Mouse (Mus musculus): Measurements from ENCODE around the gene Nkain2. TPM values are rescaled to one million over a fixed set of nuclear protein-coding genes. Genes with fewer than 3 reads are reported as not detected.

Nkain2 gene
- 0.20 and 0.45 TPM in 2 replicates for polyA plus RNA-seq (2016; fragmentation: Nextera tagmentation; extraction: Ambion mirVana)

DNA sequence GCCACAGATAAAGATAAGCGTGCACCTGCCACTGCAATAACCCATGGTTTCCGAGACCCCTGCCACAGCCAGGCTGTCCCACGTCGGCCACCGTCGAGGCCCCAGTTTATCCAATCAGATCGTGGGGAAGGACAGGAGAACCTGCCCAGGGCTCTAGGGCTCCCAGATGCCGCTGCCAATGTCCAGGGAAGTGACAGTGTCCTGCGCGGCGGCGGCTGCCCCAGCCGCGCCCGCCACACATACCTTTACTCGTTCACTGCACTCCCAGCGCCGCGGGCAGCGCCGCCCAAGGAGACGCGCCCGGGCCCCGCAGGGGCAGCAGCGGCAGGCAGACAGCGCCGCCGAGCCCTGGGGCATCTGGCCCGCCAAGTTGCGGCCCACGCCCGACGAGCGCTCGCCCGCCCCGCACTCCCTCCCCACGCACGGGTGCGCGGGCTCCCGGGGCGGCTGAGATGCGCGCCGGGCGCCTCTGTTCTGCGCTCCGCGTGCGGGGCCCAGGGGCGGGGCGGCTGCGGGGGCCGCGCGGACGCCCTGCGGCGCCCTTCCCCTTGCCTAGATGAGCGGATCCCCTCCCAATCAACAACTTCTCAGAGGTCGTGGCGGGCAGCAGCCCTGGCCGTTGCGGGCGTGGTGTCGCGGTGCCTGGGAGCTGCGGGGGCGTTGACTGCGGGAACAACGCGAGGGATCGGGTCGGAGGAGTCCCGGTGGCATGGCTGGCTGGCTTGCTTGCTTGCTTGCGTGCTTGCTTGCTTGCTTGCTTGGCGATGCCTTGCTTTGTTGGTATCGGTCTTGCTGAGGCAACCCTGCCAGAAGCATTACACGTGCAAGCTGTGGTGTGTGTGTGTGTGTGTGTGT is at the start of gene Nkain2:
Gene Nkain2 (minus strand): TSS at position 811 of the 855 bp plus-strand sequence.
- Histone ChIP-seq H3K4me2 (peak within 1 kb of the TSS; percentile 66), H3K27me3 (replicated peaks) (peaks cover 27% of the 10 kb centered on the region), H3K9ac (peak within 1 kb of the TSS; percentile 35; the same call in 1 of the 2 replicates), H3K36me3 (no peaks in the 10 kb centered on the region), H3K4me3 (peak within 1 kb of the TSS; percentile 56), H3K4me1 (no peaks in the 10 kb centered on the region), H3K27ac (no peak within 1 kb of the TSS), H3K9me3 (replicated peaks) (no peaks in the 10 kb centered on the region)
- under 1% methylated on average over 73 of the region's 81 CpGs for whole genome bisulfite sequencing (ENCODE audit: insufficient replicate concordance)
- 0 out of 2 replicates have a peak, but pooled peaks have one; percentile 18 for ATAC-seq

DNA sequence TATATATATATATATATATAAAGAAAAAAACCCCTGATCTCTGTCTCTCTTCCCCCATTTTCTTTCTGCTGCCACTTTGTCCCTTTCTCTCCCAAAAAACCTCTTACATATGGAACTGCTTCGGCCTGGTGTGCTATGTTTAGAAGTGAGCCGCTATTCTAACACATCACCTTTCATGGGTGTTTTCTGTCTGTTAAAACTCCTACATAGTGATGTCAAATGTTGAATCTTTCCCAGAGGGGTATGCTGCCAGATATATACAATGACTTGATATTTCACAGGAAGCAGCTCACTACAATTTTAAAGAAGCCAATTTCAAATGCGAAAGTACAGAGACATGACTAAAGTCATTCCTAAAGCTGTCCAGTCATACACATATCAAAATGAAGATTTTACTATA is 49.6 kb upstream of the Nkain2 start:
- Histone ChIP-seq H3K27ac (no peak overlapping the region), H3K4me3 (no peak overlapping the region), H3K4me2 (no peak overlapping the region), H3K9me3 (replicated peaks) (no peaks in the 10 kb centered on the region), H3K4me1 (no peaks in the 10 kb centered on the region), H3K27me3 (replicated peaks) (no peaks in the 10 kb centered on the region), H3K36me3 (no peaks in the 10 kb centered on the region), H3K9ac (no peak overlapping the region)
- no peak for ATAC-seq
- 77% methylated on average over 3 of the region's 3 CpGs for WGBS (ENCODE audit: insufficient replicate concordance)

DNA sequence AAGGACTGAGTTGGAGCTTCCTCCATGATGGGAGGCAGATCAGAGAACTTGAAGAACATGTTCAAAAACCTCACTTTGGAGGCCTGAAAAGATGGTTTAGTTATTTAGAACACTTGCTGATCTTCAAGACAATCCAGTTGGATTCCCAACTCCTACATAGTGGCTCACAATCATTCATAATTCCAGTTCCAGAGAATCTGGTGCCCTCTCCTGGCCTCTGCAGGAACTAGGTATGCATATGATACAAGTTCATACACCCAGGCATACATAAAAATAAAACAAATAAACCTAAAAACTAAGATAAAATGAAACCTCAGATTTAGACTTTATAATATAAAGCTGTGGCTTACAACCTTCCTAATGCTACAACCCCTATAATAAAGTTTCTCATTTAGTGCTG is 4.8 kb upstream of the Nkain2 start:
- no peak overlapping the region for H3K4me2 ChIP-seq
- H3K4me3 ChIP-seq: no peak overlapping the region
- no peaks in the 10 kb centered on the region for H3K9me3 ChIP-seq (replicated peaks)
- ATAC-seq: no peak
- no peaks in the 10 kb centered on the region for H3K36me3 ChIP-seq
- H3K27ac ChIP-seq: no peak overlapping the region
- H3K9ac ChIP-seq: no peak overlapping the region
- H3K4me1 ChIP-seq: no peaks in the 10 kb centered on the region
- peaks cover 12% of the 10 kb centered on the region for H3K27me3 ChIP-seq (replicated peaks)

DNA sequence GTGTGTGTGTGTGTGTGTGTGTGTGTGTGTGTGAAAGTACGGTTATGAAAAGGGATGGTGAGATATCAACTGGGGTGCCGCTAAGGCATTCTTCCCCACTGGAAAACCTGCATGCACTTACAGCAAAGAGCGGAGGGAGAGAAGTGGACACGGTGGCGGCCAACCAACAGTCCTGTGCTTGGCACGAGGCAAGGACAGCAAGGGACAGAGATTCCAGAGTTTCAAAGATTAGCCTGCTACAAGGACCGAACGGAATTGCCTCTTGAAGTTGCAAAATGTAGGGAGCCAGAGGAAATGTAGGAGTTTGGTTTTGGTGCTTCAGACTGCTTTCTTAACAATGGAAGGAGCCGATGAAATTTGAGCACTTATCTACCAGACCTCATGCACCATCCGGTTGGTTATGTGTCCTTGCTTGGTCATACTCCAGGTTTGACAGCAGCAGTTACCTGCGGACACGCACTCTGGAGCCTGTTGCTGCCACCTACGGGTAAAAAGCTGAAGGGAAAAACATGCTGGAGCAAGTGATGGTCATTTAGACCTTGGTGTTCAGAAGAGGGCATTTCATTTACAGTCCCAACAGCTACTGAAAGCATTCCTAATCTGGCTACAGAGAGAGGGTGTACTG is 357 bp upstream of the Nkain2 start:
- WGBS (ENCODE audit: insufficient replicate concordance): 4% methylated on average over 13 of the region's 13 CpGs
- Histone ChIP-seq H3K27me3 (replicated peaks) (peaks cover 27% of the 10 kb centered on the region), H3K4me1 (no peaks in the 10 kb centered on the region), H3K4me2 (peak overlapping the region; percentile 66), H3K27ac (no peak overlapping the region), H3K4me3 (peak overlapping the region; percentile 56), H3K36me3 (no peaks in the 10 kb centered on the region), H3K9me3 (replicated peaks) (no peaks in the 10 kb centered on the region), H3K9ac (no peak overlapping the region)
- ATAC-seq: no peak

DNA sequence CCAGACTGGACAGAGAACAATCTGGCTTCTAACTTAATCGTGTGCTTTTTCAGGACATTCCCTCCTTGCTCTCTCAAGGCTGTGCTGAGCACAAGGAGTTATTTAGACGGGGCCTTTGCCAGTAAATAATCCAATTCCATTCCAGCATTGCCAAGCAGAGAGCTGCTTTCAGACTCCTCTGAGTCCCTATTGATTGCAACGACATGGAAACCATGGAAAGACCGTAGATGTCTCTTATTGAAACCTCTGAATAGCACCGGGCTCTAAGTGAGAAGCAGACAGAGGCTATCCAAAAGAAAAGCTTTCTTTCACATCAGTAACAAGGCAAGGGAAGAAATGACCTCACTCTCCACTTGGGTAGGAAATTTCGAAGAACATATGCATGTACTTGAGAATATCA is 8.3 kb downstream of the Nkain2 start:
- no peak for ATAC-seq
- Histone ChIP-seq H3K4me1 (no peaks in the 10 kb centered on the region), H3K9me3 (replicated peaks) (no peaks in the 10 kb centered on the region), H3K4me3 (no peak overlapping the region), H3K27me3 (replicated peaks) (no peaks in the 10 kb centered on the region), H3K9ac (no peak overlapping the region), H3K4me2 (no peak overlapping the region), H3K27ac (no peak overlapping the region), H3K36me3 (no peaks in the 10 kb centered on the region)
- 62% methylated on average over 6 of the region's 6 CpGs for WGBS (ENCODE audit: insufficient replicate concordance)

DNA sequence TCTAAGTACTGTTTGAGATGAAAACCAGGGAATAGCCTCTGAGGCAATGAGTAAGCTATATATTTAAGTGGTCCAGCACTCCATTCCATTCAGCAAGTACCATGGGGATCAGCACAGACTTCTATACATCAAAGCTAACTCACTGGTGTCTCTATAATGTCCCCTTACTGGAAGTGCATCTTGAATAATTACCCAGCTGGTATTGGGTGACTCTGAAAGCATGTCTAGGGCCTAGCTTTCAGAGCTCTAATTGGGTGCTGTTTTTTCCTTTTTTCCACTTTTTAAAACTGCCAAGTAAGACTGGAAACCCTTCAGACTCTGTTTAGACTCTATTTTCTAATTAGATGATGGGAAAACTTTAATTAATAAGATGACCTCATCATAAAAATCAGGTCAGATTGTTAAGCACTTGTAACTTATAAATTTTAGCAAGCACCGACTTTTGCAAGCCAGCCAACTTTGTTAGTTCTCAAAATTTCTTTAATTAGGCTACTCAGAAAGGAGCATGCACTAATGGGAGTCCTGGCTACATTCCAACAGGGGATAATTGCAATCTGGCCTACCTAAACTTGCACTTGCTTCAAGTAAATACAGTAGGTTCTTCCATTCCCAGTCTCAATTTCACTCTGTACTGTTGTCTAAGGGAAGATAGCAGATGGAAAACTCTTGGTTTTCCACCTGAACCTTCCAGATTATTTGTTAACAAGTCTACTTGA is 19.4 kb downstream of the Nkain2 start:
- Histone ChIP-seq H3K36me3 (no peaks in the 10 kb centered on the region), H3K4me3 (no peak overlapping the region), H3K27ac (no peak overlapping the region), H3K9ac (no peak overlapping the region), H3K9me3 (replicated peaks) (no peaks in the 10 kb centered on the region), H3K27me3 (replicated peaks) (no peaks in the 10 kb centered on the region), H3K4me1 (no peaks in the 10 kb centered on the region), H3K4me2 (no peak overlapping the region)
- 54% methylated on average over 1 of the region's 1 CpGs for WGBS (ENCODE audit: insufficient replicate concordance)
- no peak for ATAC-seq

DNA sequence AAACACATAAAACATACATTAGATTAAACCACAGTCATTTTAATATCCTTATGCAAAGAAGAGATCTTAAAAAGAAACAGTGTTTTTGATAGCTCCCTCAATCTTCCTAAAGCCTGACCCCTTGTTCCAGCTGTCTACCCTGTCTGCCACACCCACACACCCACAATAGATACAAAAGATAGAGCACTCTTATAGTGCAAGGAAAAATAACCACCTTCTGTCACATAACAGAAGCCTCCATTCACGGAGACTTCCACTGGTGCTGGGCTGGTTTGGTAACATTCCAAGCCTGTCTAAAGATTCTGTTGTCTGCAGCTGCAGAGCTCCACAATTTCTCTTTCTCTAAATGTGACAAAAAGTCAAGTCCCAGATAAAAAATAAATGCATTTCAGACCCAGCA is 20.7 kb downstream of the Nkain2 start:
- no peak overlapping the region for H3K9ac ChIP-seq
- H3K36me3 ChIP-seq: no peaks in the 10 kb centered on the region
- no peaks in the 10 kb centered on the region for H3K4me1 ChIP-seq
- H3K9me3 ChIP-seq (replicated peaks): no peaks in the 10 kb centered on the region
- no peak for ATAC-seq
- no peak overlapping the region for H3K4me2 ChIP-seq
- H3K4me3 ChIP-seq: no peak overlapping the region
- 53% methylated on average over 1 of the region's 1 CpGs for WGBS (ENCODE audit: insufficient replicate concordance)
- no peak overlapping the region for H3K27ac ChIP-seq
- H3K27me3 ChIP-seq (replicated peaks): no peaks in the 10 kb centered on the region

DNA sequence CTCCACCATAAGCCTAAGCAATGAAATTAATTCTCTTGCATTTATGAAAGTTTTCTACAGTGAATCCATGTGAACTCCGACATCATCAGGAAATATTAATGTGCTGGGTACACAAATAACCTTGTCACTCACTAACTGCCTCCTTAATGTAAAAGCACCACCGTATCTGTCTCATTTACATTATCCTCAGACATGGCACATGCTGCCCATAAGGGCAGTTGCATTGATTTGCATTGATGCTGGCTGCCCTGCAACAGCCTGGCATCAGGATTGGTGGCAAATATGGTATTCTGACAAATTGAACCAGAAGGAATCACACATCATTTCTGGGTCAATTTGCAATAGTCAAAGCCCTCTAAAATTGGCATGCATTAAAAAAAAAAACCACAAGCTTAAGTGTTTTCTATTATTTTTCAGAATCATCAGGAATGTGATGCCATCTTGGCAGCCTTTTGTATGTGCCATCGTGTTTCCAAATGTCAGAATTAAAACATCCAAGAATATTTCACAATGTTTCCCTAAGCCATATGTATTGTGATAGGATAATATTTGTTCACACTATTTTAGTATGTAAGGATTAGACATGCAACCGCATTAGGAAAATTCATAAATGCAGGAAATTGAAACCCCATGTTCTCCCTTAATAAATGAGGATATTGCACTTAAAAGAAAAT is 74.9 kb downstream of the Nkain2 start:
- no peak overlapping the region for H3K4me2 ChIP-seq
- H3K9me3 ChIP-seq (replicated peaks): no peaks in the 10 kb centered on the region
- no peak overlapping the region for H3K27ac ChIP-seq
- no peak overlapping the region for H3K4me3 ChIP-seq
- no peaks in the 10 kb centered on the region for H3K4me1 ChIP-seq
- H3K27me3 ChIP-seq (replicated peaks): no peaks in the 10 kb centered on the region
- 64% methylated on average over 4 of the region's 4 CpGs for WGBS (ENCODE audit: insufficient replicate concordance)
- no peak for ATAC-seq
- H3K9ac ChIP-seq: no peak overlapping the region
- no peaks in the 10 kb centered on the region for H3K36me3 ChIP-seq

DNA sequence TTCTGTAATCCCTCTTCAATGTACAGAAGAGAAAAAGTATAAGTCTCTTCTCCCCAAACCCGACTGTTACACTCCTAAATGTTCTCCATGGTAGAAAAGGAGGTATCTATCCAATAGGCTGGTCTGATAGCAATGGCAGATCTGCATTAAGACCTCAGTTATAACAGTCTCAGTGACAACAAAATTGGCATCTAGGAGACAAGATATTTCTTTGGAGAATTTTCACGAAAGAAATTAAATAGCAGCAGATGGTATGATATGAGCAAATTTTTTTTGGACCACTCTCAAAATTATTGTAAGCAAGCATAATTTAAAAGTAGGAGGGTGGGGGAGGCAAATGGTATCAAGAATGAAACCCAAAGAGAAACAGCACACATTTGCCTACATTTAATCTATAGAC is 94.0 kb downstream of the Nkain2 start:
- no peak overlapping the region for H3K27ac ChIP-seq
- WGBS (ENCODE audit: insufficient replicate concordance): 39% methylated on average over 2 of the region's 2 CpGs

DNA sequence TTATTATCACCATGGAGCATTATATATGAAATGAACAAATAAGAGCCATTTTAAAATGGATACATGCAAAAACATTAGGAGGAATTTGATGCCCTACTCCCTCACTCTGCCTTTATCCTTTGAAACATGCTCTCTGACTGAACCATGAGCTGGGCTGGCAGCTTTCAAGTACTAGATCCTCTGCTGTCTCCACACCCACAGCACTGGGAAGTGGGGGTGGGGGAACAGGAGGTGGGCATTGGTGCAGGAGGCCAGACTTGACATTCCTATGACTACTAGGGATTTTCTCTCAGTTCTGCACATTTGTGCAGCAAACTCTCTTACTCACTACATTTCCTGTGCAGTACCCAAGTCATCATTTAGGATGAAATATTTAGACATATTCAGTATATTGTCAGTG is 99.7 kb downstream of the Nkain2 start:
- no peak for ATAC-seq
- H3K4me3 ChIP-seq: no peak overlapping the region
- no peak overlapping the region for H3K9ac ChIP-seq
- no peaks in the 10 kb centered on the region for H3K27me3 ChIP-seq (replicated peaks)
- no peaks in the 10 kb centered on the region for H3K36me3 ChIP-seq
- no peaks in the 10 kb centered on the region for H3K4me1 ChIP-seq
- no peak overlapping the region for H3K4me2 ChIP-seq
- H3K27ac ChIP-seq: no peak overlapping the region
- H3K9me3 ChIP-seq (replicated peaks): no peaks in the 10 kb centered on the region

More for the DNA sequence above, 94.0 kb downstream of the Nkain2 start:
- Histone ChIP-seq H3K27me3 (replicated peaks) (no peaks in the 10 kb centered on the region), H3K4me3 (no peak overlapping the region), H3K4me1 (no peaks in the 10 kb centered on the region), H3K4me2 (no peak overlapping the region), H3K9me3 (replicated peaks) (no peaks in the 10 kb centered on the region), H3K9ac (no peak overlapping the region), H3K36me3 (no peaks in the 10 kb centered on the region)
- ATAC-seq: no peak

DNA sequence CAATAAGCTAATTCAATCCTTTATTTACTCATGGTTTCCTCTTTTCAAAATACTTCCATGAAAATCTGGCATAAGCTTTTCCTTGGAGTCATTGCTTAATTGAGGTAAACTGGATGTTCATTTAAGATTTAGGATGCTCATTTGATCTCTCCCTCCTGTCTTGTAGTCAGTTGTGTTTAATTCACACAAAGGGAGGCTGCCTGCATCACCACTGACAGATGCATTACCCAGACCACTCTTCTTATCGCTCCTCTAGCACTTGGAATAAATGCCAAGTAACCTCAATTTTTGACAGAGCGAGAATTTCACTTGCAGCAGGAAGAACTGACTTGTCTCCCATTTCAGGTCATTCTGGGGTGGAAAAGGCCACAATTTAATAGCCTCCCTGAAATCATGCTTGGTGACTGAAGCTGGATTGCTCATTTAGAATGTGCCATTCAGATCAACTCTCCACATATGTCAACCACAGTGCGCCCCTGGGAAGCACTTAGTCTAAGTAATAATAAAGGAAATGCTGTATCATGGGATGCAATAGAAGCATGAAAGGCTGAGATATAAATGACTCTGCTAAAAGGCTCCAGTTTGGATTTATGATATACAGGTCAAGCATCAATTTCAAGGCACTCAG is 107.4 kb downstream of the Nkain2 start:
- no peaks in the 10 kb centered on the region for H3K36me3 ChIP-seq
- H3K27me3 ChIP-seq (replicated peaks): no peaks in the 10 kb centered on the region
- no peak overlapping the region for H3K9ac ChIP-seq
- H3K4me2 ChIP-seq: no peak overlapping the region
- ATAC-seq: no peak
- no peak overlapping the region for H3K4me3 ChIP-seq
- H3K9me3 ChIP-seq (replicated peaks): no peaks in the 10 kb centered on the region
- no peaks in the 10 kb centered on the region for H3K4me1 ChIP-seq
- H3K27ac ChIP-seq: no peak overlapping the region
- 71% methylated on average over 3 of the region's 3 CpGs for WGBS (ENCODE audit: insufficient replicate concordance)

All from liver, embryonic 12.5 days (tissue).